Mouse (Mus musculus) forebrain, embryonic 14.5 days (tissue): ENCODE measurements around the gene Amdhd2. TPM values are rescaled to one million over a fixed set of nuclear protein-coding genes. Genes with fewer than 3 reads are reported as not detected.
"Not testable (repeated sequence)": the region's sequence is repeated elsewhere in the genome, so short reads cannot be mapped to it uniquely, and the experiment has no call there.

Experiments used
- ATAC-seq: fragments of 200-750 bp; cut with Nextera tagmentation; 2 replicates; pipeline ENCODE4 v1.8.0; 2017; ENCODE audit warnings: mild to moderate bottlenecking, moderate library complexity
- DNase-seq: peaks from one replicate; pipeline ENCODE4 v3.0.0-alpha.2; 2015; ENCODE audit warnings: low spot score
- H3K27ac ChIP-seq: fragments of 300-500 bp; sonication (generic); 2 replicates; pipeline ENCODE4 v1.5.1; 2014; ENCODE audit warnings: low read depth, mild to moderate bottlenecking, control low read depth, low read length, moderate library complexity
- H3K27me3 ChIP-seq: fragments of 300-500 bp; sonication (generic); replicated peaks from 2 replicates; pipeline ENCODE4 v1.6.1; 2014; ENCODE audit warnings: low read length, control low read depth, mixed read lengths; ENCODE audit not compliant: control insufficient read depth, insufficient read depth
- H3K36me3 ChIP-seq: fragments of 300-500 bp; sonication (generic); 2 replicates; pipeline ENCODE4 v1.6.1; 2014; ENCODE audit warnings: low read length, control low read depth; ENCODE audit not compliant: control insufficient read depth, insufficient read depth
- H3K4me1 ChIP-seq: fragments of 300-500 bp; sonication (generic); 2 replicates; pipeline ENCODE4 v1.6.1; 2014; ENCODE audit warnings: antibody characterized with exemption, low read length, control low read depth; ENCODE audit not compliant: control insufficient read depth, insufficient read depth
- H3K4me2 ChIP-seq: fragments of 300-500 bp; sonication (generic); 2 replicates; pipeline ENCODE4 v1.6.1; 2014; ENCODE audit warnings: mild to moderate bottlenecking, control low read depth, low read length
- H3K4me3 ChIP-seq: fragments of 300-500 bp; sonication (generic); 2 replicates; pipeline ENCODE4 v1.5.1; 2014; ENCODE audit warnings: low read depth, low read length, control low read depth
- H3K9ac ChIP-seq: fragments of 300-500 bp; sonication (generic); 2 replicates; pipeline ENCODE4 v1.6.1; 2014; ENCODE audit warnings: mild to moderate bottlenecking, low read length, control low read depth, moderate library complexity
- H3K9me3 ChIP-seq: fragments of 300-500 bp; sonication (generic); replicated peaks from 2 replicates; pipeline ENCODE4 v1.6.1; 2016; ENCODE audit warnings: low read length, control low read depth, mixed read lengths; ENCODE audit not compliant: control insufficient read depth
- WGBS: fragments of 180-500 bp; shearing (Covaris S2); extraction: QIAGEN DNeasy Blood & Tissue Kit; methylation state at CpG from one replicate; pipeline ENCODE4 v1.1.7; 2014; 5-methylcytosine and 5-hydroxymethylcytosine counted together
- polyA plus RNA-seq: library from polyadenylated mRNA; unstranded; fragments of >200 nt; fragmentation: Nextera tagmentation; extraction: Ambion mirVana; gene quantifications from 2 replicates; pipeline ENCODE4 v1.2.1, GENCODE M21; 2014

Gene Amdhd2
- polyA plus RNA-seq, 1 experiment from 2014 or later, result 29.6 TPM

- no peak for ATAC-seq
- Histone ChIP-seq H3K27me3 (no peaks in the 10 kb centered on the region), H3K36me3 (0 out of 2 replicates have a peak, but pooled peaks cover 2% of the 10 kb centered on the region), H3K9me3 (no peaks in the 10 kb centered on the region), H3K4me1 (peaks cover 16% of the 10 kb centered on the region), H3K4me3 (peak overlapping the region; percentile 95; the same call in 1 of the 2 replicates), H3K4me2 (peak overlapping the region; percentile 74), H3K9ac (peak overlapping the region; percentile 94; the same call in 1 of the 2 replicates), H3K27ac (no peak overlapping the region)
- WGBS, result 87% methylated on average over 4 of the region's 4 CpGs
- DNase-seq, result no peak
These were observed 23.6 kb downstream of the Amdhd2 start for GRCm38 (mm10) chr17:24139968-24140367.

GRCm38 (mm10) chr17:24139256-24139655 lies 24.3 kb downstream of the Amdhd2 start:
- Histone ChIP-seq H3K4me1 (peaks cover 16% of the 10 kb centered on the region), H3K9me3 (no peaks in the 10 kb centered on the region), H3K4me2 (no peak overlapping the region), H3K4me3 (no peak overlapping the region), H3K27ac (no peak overlapping the region), H3K27me3 (no peaks in the 10 kb centered on the region), H3K36me3 (0 out of 2 replicates have a peak, but pooled peaks cover 2% of the 10 kb centered on the region), H3K9ac (no peak overlapping the region)
- no peak for ATAC-seq
- DNase-seq, result no peak
- 92% methylated on average over 3 of the region's 3 CpGs for WGBS

GRCm38 (mm10) chr17:24137226-24137880 lies 26.2 kb downstream of the Amdhd2 start:
- Histone ChIP-seq H3K9ac (no peak overlapping the region), H3K36me3 (0 out of 2 replicates have a peak, but pooled peaks cover 2% of the 10 kb centered on the region), H3K27ac (no peak overlapping the region), H3K27me3 (no peaks in the 10 kb centered on the region), H3K4me3 (no peak overlapping the region), H3K4me1 (peaks cover 13% of the 10 kb centered on the region), H3K4me2 (no peak overlapping the region), H3K9me3 (no peaks in the 10 kb centered on the region)
- ATAC-seq (no peak), DNase-seq (no peak)
- WGBS, result 78% methylated on average over 2 of the region's 2 CpGs

- Histone ChIP-seq H3K27me3 (no peaks in the 10 kb centered on the region), H3K9ac (no peak overlapping the region), H3K4me1 (no peaks in the 10 kb centered on the region), H3K36me3 (0 out of 2 replicates have a peak, but pooled peaks cover 2% of the 10 kb centered on the region), H3K4me2 (no peak overlapping the region), H3K27ac (no peak overlapping the region), H3K4me3 (no peak overlapping the region), H3K9me3 (no peaks in the 10 kb centered on the region)
- DNase-seq, result no peak
- no peak for ATAC-seq
These were observed 29.5 kb downstream of the Amdhd2 start for GRCm38 (mm10) chr17:24134062-24134461.

- H3K4me2 ChIP-seq, H3K9ac ChIP-seq, H3K36me3 ChIP-seq, H3K9me3 ChIP-seq, DNase-seq, ATAC-seq, H3K27me3 ChIP-seq, H3K4me3 ChIP-seq, H3K4me1 ChIP-seq, H3K27ac ChIP-seq: not testable (repeated sequence)
- WGBS, result 85% methylated on average over 4 of the region's 4 CpGs
These were observed 30.6 kb downstream of the Amdhd2 start for GRCm38 (mm10) chr17:24132919-24133318.

GRCm38 (mm10) chr17:24131570-24131969 lies 32.0 kb downstream of the Amdhd2 start:
- Histone ChIP-seq H3K9ac (no peak overlapping the region), H3K4me3 (no peak overlapping the region), H3K27ac (no peak overlapping the region), H3K4me2 (no peak overlapping the region), H3K4me1 (no peaks in the 10 kb centered on the region), H3K36me3 (no peaks in the 10 kb centered on the region), H3K27me3 (no peaks in the 10 kb centered on the region), H3K9me3 (no peaks in the 10 kb centered on the region)
- 86% methylated on average over 3 of the region's 3 CpGs for WGBS
- DNase-seq, result no peak
- no peak for ATAC-seq

GRCm38 (mm10) chr17:24129246-24129645 lies 34.3 kb downstream of the Amdhd2 start:
- H3K9me3 ChIP-seq, H3K27me3 ChIP-seq, DNase-seq, H3K9ac ChIP-seq, H3K36me3 ChIP-seq, H3K27ac ChIP-seq, H3K4me3 ChIP-seq, ATAC-seq, H3K4me2 ChIP-seq, H3K4me1 ChIP-seq: not testable (repeated sequence)
- 91% methylated on average over 4 of the region's 4 CpGs for WGBS

- no peak for DNase-seq
- no peak overlapping the region for H3K27ac ChIP-seq
- no peaks in the 10 kb centered on the region for H3K27me3 ChIP-seq
- H3K9ac ChIP-seq, result no peak overlapping the region
- no peaks in the 10 kb centered on the region for H3K4me1 ChIP-seq
- H3K4me3 ChIP-seq, result no peak overlapping the region
- no peaks in the 10 kb centered on the region for H3K36me3 ChIP-seq
- no peak for ATAC-seq
- no peaks in the 10 kb centered on the region for H3K9me3 ChIP-seq
- WGBS, result 84% methylated on average over 1 of the region's 1 CpGs
- no peak overlapping the region for H3K4me2 ChIP-seq
These were observed 36.0 kb downstream of the Amdhd2 start for GRCm38 (mm10) chr17:24127592-24127991.

GRCm38 (mm10) chr17:24126801-24127200 lies 36.8 kb downstream of the Amdhd2 start:
- Histone ChIP-seq H3K4me2 (no peak overlapping the region), H3K27me3 (no peaks in the 10 kb centered on the region), H3K36me3 (no peaks in the 10 kb centered on the region), H3K9me3 (no peaks in the 10 kb centered on the region), H3K4me1 (no peaks in the 10 kb centered on the region), H3K9ac (no peak overlapping the region), H3K4me3 (no peak overlapping the region), H3K27ac (no peak overlapping the region)
- ATAC-seq (no peak), DNase-seq (no peak)
- WGBS, result 88% methylated on average over 3 of the region's 3 CpGs
